Mouse (Mus musculus): ENCODE measurements around the gene C2cd5. TPM values are rescaled to one million over a fixed set of nuclear protein-coding genes. Genes with fewer than 3 reads are reported as not detected.

The C2cd5 gene
- polyA plus RNA-seq, 1 experiment from 2014 or later = 25.2 TPM

DNA sequence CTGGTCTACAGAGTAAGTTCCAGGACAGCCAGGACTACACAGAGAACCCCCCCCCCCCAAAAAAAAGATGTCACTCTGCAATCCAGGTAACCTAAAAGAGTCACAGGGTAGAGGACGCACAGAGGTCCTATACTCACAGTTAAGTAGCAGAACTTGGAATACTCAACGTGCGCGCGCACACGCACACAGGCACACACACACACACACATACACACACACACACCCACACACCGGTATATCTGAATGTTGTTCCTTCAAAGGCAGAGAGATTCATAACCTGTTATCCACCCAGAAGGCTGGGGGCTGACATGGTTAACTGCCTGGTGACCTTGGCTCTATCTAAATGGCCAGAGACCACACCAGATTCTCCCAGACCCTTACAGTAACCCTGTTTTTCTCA lies 36.7 kb upstream of the C2cd5 start:
- H3K9ac ChIP-seq = no peak overlapping the region
- H3K27ac ChIP-seq = no peak overlapping the region
- H3K4me1 ChIP-seq = no peaks in the 10 kb centered on the region
- no peaks in the 10 kb centered on the region for H3K36me3 ChIP-seq
- H3K4me2 ChIP-seq = no peak overlapping the region
- no peak overlapping the region for H3K4me3 ChIP-seq
- no peaks in the 10 kb centered on the region for H3K9me3 ChIP-seq
- WGBS = 90% methylated on average over 7 of the region's 7 CpGs
- no peaks in the 10 kb centered on the region for H3K27me3 ChIP-seq
- no peak for ATAC-seq (ENCODE audit: borderline replicate concordance, extremely low read depth, low FRiP score, low TSS enrichment)

DNA sequence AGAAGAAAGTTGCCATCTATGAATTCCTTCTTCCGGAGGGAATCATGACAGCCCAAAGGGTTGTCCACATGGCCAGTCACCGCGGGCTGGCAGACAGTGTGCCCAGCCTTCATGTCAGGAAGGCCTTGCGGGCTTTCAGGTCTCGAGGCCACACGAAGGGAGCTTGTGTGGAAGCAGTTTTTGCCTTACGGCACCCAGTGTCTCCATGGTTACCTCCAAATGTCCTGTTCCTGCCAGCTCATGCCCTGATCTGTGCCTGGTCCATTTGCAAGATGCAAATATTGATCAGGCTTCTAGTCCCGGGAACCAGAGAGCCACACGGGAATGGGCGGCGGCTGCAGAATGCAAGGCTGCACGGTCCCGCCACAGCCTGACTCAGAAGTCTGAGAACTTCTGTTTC lies 35.2 kb upstream of the C2cd5 start:
- H3K9ac ChIP-seq = no peak overlapping the region
- ATAC-seq (ENCODE audit: borderline replicate concordance, extremely low read depth, low FRiP score, low TSS enrichment) = no peak

DNA sequence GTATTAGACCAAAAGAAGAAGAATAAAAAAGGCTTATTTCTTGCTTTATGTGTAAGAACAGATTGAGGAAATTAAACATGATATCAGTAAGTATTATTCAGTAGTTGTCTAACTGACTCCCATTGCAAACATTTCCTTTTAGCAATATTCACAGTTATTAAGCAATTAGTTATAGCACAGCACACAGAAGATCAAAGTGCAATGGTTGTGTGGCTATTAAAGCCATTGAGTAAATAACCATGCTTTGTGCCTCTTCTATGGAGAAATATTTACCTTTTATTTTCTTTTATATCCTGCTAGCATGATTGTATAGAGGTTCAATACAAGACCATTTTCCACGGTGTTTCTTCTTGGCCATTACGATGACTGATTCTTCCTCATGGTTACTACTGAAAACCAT lies 33.2 kb upstream of the C2cd5 start:
- no peak for ATAC-seq (ENCODE audit: borderline replicate concordance, extremely low read depth, low FRiP score, low TSS enrichment)
- no peaks in the 10 kb centered on the region for H3K9me3 ChIP-seq
- no peaks in the 10 kb centered on the region for H3K36me3 ChIP-seq
- no peaks in the 10 kb centered on the region for H3K4me1 ChIP-seq
- H3K4me2 ChIP-seq = no peak overlapping the region
- no peak overlapping the region for H3K4me3 ChIP-seq
- 87% methylated on average over 2 of the region's 2 CpGs for whole genome bisulfite sequencing
- H3K27ac ChIP-seq = no peak overlapping the region
- no peak overlapping the region for H3K9ac ChIP-seq
- no peaks in the 10 kb centered on the region for H3K27me3 ChIP-seq

More for the DNA sequence above, 35.2 kb upstream of the C2cd5 start:
- Histone ChIP-seq H3K27ac (no peak overlapping the region), H3K36me3 (no peaks in the 10 kb centered on the region), H3K4me1 (no peaks in the 10 kb centered on the region), H3K4me2 (no peak overlapping the region), H3K9me3 (no peaks in the 10 kb centered on the region), H3K27me3 (no peaks in the 10 kb centered on the region), H3K4me3 (no peak overlapping the region)
- 85% methylated on average over 13 of the region's 13 CpGs for WGBS

DNA sequence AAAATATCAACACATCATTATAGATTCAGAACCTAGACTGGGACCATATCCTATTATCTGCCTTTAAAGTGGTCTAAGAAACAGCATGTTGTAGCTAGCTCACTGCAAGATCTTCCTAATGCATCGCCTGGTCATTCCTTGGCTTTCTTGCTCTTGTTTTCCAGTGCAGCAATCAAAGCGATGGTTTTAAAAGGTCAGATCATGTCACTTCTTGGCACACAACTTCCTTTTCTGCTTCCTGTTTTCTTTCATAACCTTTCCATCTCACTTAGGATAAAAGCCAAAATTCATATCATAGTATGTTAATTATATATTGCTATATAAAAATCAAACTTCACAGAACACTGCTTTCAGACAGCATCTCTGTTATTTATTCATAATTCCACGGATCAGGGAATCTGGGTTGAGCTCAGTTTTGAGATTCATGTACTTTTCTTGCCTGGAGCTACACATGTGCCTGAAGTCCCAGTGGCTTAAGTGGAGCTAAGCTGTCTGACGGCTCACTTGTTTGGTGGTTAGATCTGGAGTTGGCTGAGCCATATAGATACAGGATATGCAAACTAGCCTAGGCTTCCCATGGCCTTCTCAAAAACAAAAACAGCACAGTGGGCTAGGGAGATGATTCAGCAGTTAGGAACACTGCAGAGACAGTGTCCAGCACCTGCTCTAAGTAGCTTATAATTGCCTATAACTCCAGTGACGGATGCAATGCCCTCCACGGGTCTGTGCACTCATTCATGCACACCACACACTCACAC lies 32.1 kb upstream of the C2cd5 start:
- Histone ChIP-seq H3K27ac (no peak overlapping the region), H3K36me3 (no peaks in the 10 kb centered on the region), H3K4me2 (no peak overlapping the region), H3K9ac (no peak overlapping the region), H3K9me3 (no peaks in the 10 kb centered on the region), H3K27me3 (no peaks in the 10 kb centered on the region), H3K4me3 (no peak overlapping the region), H3K4me1 (no peaks in the 10 kb centered on the region)
- WGBS = 68% methylated on average over 6 of the region's 6 CpGs
- ATAC-seq (ENCODE audit: borderline replicate concordance, extremely low read depth, low FRiP score, low TSS enrichment) = no peak

DNA sequence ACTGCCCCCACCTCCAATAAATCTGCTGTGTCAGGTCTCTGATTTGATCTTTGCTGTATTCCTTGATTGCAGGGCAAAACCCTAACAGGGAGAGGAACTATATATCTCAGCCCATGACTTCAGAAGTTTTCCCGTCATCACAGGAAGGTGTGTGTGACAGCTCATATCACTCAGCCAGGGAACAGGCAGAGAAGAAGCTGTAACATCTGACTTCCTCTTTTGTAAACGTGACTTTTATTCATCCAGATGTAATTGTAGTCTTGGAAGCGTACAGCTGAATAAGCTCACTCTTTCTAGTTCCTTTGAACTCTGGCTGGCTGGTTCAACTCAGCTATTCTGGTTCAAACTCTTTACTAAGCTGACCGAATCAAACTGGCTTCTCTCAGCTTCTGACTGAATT lies 30.5 kb upstream of the C2cd5 start:
- H3K4me3 ChIP-seq = no peak overlapping the region
- H3K9ac ChIP-seq = no peak overlapping the region
- H3K36me3 ChIP-seq = no peaks in the 10 kb centered on the region
- H3K27me3 ChIP-seq = no peaks in the 10 kb centered on the region
- no peak overlapping the region for H3K4me2 ChIP-seq
- no peak overlapping the region for H3K27ac ChIP-seq
- no peak for ATAC-seq (ENCODE audit: borderline replicate concordance, extremely low read depth, low FRiP score, low TSS enrichment)
- no peaks in the 10 kb centered on the region for H3K4me1 ChIP-seq
- no peaks in the 10 kb centered on the region for H3K9me3 ChIP-seq
- WGBS = 70% methylated on average over 4 of the region's 4 CpGs

DNA sequence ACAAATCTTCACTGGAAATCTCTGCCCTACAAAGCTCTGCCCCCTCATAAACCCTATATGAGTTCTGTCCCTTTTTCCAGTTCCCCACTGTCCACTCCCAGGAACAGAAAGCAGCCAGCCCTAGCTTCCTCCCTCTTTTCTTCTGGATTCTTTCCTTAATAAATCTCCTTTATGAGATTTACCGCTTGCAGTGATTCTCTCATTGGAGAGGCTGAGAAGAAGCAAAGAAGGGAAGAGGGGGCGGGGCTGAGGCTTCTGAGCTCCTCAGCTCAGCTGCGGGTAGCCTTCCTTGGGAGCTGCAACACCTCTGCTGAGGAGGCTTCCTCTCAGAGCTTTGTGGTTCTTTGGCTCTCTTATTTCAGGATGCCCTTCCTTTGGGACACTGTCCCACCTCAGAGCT lies 30.0 kb upstream of the C2cd5 start:
- Histone ChIP-seq H3K9me3 (no peaks in the 10 kb centered on the region), H3K27me3 (no peaks in the 10 kb centered on the region)

DNA sequence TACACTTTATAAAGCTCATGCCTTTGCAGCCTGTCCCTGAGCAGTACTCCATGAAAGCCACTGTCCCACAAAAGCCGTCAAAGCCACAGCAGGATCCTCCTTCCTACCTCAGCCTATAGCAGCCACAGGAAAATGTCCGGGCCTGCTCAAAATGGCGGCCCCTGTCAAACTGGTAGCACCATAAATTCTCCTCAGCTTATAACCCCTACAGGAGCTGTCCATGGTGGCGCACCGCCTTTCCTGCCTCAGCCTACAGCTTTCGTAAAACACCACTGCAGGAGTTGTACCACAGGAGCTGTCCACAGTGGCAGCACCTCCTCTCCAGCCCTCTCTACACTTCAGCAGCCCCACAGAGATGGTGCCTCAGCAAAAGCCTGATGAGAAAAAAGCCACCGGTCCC lies 29.5 kb upstream of the C2cd5 start:
- no peaks in the 10 kb centered on the region for H3K9me3 ChIP-seq
- no peak overlapping the region for H3K4me3 ChIP-seq
- H3K4me2 ChIP-seq = no peak overlapping the region
- no peaks in the 10 kb centered on the region for H3K36me3 ChIP-seq
- ATAC-seq (ENCODE audit: borderline replicate concordance, extremely low read depth, low FRiP score, low TSS enrichment) = no peak
- WGBS = 85% methylated on average over 7 of the region's 7 CpGs
- H3K27ac ChIP-seq = no peak overlapping the region
- H3K9ac ChIP-seq = no peak overlapping the region
- no peaks in the 10 kb centered on the region for H3K4me1 ChIP-seq
- H3K27me3 ChIP-seq = no peaks in the 10 kb centered on the region

More for the DNA sequence above, 30.0 kb upstream of the C2cd5 start:
- Histone ChIP-seq H3K36me3 (no peaks in the 10 kb centered on the region), H3K4me2 (no peak overlapping the region), H3K4me1 (no peaks in the 10 kb centered on the region), H3K4me3 (no peak overlapping the region), H3K27ac (no peak overlapping the region), H3K9ac (no peak overlapping the region)
- ATAC-seq (ENCODE audit: borderline replicate concordance, extremely low read depth, low FRiP score, low TSS enrichment) = no peak
- 78% methylated on average over 3 of the region's 3 CpGs for WGBS

DNA sequence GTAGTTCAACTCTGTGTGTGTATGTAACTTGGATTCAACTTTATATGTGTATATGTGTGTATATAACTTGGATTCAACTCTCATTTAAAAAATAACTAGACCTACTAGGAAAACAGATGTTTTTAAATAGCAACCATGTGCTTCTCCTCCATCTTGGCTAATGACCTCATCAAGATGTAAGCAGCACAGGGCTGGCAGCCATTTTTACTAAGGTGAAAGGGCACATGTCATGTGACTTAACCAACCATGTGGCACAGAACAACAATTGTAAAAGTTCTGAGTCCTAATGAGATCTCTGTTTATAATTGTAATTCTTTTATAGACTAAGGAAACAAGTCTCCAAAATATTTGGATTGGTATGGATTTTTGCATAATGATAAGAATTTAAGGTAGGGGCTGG lies 25.8 kb upstream of the C2cd5 start:
- Histone ChIP-seq H3K36me3 (no peaks in the 10 kb centered on the region), H3K4me2 (no peak overlapping the region), H3K27me3 (no peaks in the 10 kb centered on the region), H3K4me3 (no peak overlapping the region), H3K27ac (no peak overlapping the region), H3K9ac (no peak overlapping the region), H3K4me1 (no peaks in the 10 kb centered on the region), H3K9me3 (no peaks in the 10 kb centered on the region)
- no peak for ATAC-seq (ENCODE audit: borderline replicate concordance, extremely low read depth, low FRiP score, low TSS enrichment)

DNA sequence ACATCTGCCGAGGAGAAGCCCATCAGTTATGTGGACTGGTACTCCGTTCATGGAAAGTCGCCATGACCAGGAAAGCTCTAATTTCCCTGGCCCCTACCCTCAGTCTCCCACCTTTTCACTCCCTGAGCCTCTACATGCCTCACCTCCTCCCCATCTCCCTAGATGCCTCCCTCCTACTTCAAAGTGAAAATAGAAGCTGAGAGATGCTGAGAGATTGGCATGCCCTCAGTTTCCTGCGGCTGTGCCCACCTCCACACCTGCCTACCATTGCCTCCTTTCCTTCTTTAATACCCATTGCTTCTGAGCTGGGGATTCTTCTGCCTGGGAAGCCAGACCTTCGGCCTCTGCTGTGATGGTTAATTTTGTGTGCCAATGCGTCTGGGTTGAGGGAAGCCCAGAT lies 19.4 kb upstream of the C2cd5 start:
- H3K4me1 ChIP-seq = no peaks in the 10 kb centered on the region
- no peak overlapping the region for H3K27ac ChIP-seq
- H3K9ac ChIP-seq = no peak overlapping the region
- no peaks in the 10 kb centered on the region for H3K27me3 ChIP-seq
- H3K9me3 ChIP-seq = no peaks in the 10 kb centered on the region
- H3K4me2 ChIP-seq = no peak overlapping the region
- no peaks in the 10 kb centered on the region for H3K36me3 ChIP-seq
- WGBS = 82% methylated on average over 6 of the region's 6 CpGs
- no peak overlapping the region for H3K4me3 ChIP-seq
- no peak for ATAC-seq (ENCODE audit: borderline replicate concordance, extremely low read depth, low FRiP score, low TSS enrichment)

DNA sequence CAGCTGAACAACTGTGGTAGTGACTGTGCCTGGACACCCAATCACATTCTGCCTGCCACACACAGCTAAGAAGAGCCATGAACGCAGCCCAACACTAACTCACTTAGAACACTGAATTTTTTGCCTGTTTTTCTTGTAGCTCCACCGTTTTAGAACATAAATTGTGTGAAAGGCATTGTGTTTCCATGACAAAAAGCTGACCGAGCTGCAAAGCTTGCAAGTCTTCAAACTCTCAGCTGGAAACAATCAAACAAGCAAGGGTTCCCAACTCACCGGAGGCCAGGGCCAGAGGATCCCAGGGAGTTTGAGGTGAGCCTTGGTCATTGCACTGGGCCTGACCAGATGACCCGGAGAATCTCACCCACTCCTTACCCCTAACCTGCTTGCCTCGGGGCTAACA lies 16.8 kb upstream of the C2cd5 start:
- H3K4me2 ChIP-seq = no peak overlapping the region
- H3K4me1 ChIP-seq = no peaks in the 10 kb centered on the region
- no peaks in the 10 kb centered on the region for H3K36me3 ChIP-seq
- no peak overlapping the region for H3K9ac ChIP-seq
- no peaks in the 10 kb centered on the region for H3K27me3 ChIP-seq
- no peak overlapping the region for H3K4me3 ChIP-seq
- ATAC-seq (ENCODE audit: borderline replicate concordance, extremely low read depth, low FRiP score, low TSS enrichment) = no peak
- no peak overlapping the region for H3K27ac ChIP-seq
- H3K9me3 ChIP-seq = no peaks in the 10 kb centered on the region
- 59% methylated on average over 6 of the region's 6 CpGs for WGBS

DNA sequence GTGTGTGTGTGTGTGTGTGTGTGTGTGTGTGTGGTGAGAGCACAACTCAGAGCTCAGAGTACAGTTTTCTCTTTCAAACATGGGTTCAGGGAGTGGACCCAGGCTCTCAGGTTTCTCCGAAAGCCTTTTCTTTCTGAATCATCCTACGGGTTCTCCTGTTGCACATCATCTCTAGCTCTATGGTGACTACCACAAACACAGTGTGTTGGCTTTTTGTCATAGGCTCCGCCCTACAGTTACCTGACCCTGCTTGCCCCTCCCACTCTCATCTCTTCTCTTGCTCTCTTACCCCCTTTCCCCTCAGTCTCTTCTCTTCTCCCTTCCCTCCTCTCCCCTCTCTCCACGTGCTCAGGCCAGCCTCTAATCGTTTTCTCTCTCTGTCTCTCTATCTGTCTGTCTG lies 15.6 kb upstream of the C2cd5 start:
- Histone ChIP-seq H3K27ac (no peak overlapping the region), H3K4me3 (no peak overlapping the region), H3K4me2 (no peak overlapping the region), H3K9me3 (no peaks in the 10 kb centered on the region), H3K4me1 (no peaks in the 10 kb centered on the region), H3K9ac (no peak overlapping the region), H3K27me3 (no peaks in the 10 kb centered on the region), H3K36me3 (no peaks in the 10 kb centered on the region)
- no peak for ATAC-seq (ENCODE audit: borderline replicate concordance, extremely low read depth, low FRiP score, low TSS enrichment)
- 59% methylated on average over 5 of the region's 5 CpGs for WGBS

DNA sequence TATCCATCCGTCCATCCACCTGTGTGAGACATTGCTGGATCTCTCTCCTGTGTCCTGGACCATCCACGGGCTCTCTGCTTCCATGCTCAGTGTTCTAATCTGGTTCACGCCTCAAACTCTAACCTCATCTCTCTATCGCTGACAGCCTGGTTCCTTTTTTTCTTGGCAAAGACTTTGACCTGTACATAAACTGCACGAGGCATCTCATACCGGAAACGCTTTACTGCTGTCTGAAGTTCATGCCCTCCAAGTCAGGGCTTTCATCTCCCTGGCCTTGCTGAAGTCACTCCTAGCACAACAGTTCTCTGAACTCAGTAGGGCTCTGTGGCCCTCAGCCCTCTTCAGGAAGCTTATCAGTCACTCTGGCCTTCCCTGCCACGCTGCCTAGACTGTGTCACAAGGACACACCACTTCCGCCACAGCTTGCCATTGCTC lies 15.1 kb upstream of the C2cd5 start:
- Histone ChIP-seq H3K4me3 (no peak overlapping the region), H3K27me3 (no peaks in the 10 kb centered on the region), H3K9me3 (no peaks in the 10 kb centered on the region), H3K9ac (no peak overlapping the region), H3K4me2 (no peak overlapping the region), H3K4me1 (no peaks in the 10 kb centered on the region), H3K36me3 (no peaks in the 10 kb centered on the region), H3K27ac (peak overlapping the region; percentile 59)
- ATAC-seq (ENCODE audit: borderline replicate concordance, extremely low read depth, low FRiP score, low TSS enrichment) = peak; percentile 73; the same call in 1 of the 2 replicates
- WGBS = 35% methylated on average over 9 of the region's 9 CpGs

DNA sequence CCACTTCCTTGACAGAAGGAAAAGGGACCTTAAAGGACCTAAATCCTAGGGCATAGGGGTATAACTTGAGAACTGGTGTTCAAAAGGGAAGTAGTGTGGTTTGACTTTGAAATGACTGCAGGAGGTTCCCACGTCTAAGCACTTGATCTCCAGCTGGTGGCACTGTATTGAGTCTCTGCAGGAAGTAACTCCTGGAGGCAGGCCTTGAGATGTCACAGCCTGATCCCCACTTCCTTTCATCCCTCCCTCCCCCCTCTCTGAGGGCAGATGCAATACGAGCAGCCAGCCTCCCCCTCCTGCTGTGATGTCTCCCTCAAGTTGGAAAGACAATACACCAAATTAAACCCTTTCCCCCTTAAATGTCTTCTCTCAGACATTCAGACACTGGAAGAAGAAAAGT lies 14.6 kb upstream of the C2cd5 start:
- 3% methylated on average over 2 of the region's 2 CpGs for WGBS
- no peak overlapping the region for H3K4me3 ChIP-seq
- H3K27me3 ChIP-seq = no peaks in the 10 kb centered on the region
- H3K27ac ChIP-seq = peak overlapping the region; percentile 59
- no peak overlapping the region for H3K9ac ChIP-seq
- ATAC-seq (ENCODE audit: borderline replicate concordance, extremely low read depth, low FRiP score, low TSS enrichment) = peak; percentile 69; the same call in 1 of the 2 replicates
- no peaks in the 10 kb centered on the region for H3K36me3 ChIP-seq
- H3K4me2 ChIP-seq = no peak overlapping the region
- H3K9me3 ChIP-seq = no peaks in the 10 kb centered on the region
- H3K4me1 ChIP-seq = no peaks in the 10 kb centered on the region

Data from lung, embryonic 15.5 days (tissue).